Mouse (Mus musculus): ENCODE data around the gene Purb.

DNA sequence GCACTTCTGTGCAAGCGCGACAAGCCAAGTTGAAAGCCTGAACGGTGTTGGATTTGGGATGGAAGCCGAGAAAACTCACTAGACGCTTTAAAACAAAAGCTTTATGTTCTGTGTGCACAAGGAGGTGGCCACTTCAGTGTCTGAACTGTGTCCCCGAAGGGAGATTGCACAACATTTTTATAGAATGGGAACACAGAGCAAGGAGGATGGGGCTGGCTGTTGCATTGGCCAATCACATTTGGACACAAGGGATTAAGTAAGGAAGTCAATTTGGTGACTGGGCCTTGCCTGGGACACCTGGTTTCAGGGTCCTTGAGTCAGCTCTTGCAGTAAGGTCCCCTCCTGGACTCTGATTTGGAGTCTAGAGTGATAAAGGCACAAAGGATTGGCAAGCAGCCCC lies 29.0 kb upstream of the Purb start:
- TF ChIP-seq CHD2 (IDR thresholded peaks at IDR 0.05; ENCODE audit: low read depth, low read length) (no peak), ZNF384 (IDR thresholded peaks at IDR 0.05; ENCODE audit: low read depth, low read length) (no peak), ZC3H11A (IDR thresholded peaks at IDR 0.05; ENCODE audit: borderline replicate concordance, low read depth, low read length) (no peak), HCFC1 (IDR thresholded peaks at IDR 0.05; ENCODE audit: borderline replicate concordance, insufficient read depth, low read length) (no peak), MAFK (IDR thresholded peaks at IDR 0.05; ENCODE audit: insufficient read depth, low read depth, low read length) (no peak)
